Mouse (Mus musculus) myocyte (in vitro differentiated cells): ENCODE data around the gene Stxbp1.

Source experiments
- CEBPB ChIP-seq: IDR thresholded peaks from 2 replicates; pipeline ENCODE4 v1.6.1; 2011; ENCODE audit warnings: mild to moderate bottlenecking, moderate library complexity; ENCODE audit not compliant: poor library complexity, insufficient read depth, severe bottlenecking
- E2F4 ChIP-seq: IDR thresholded peaks from one replicate; pipeline ENCODE4 v1.6.1; 2011; ENCODE audit warnings: mild to moderate bottlenecking, control low read depth, moderate library complexity; ENCODE audit not compliant: insufficient read depth
- POLR2A ChIP-seq: IDR thresholded peaks from one replicate; pipeline ENCODE4 v1.6.1; 2011; ENCODE audit warnings: low read depth, mild to moderate bottlenecking, control low read depth, moderate library complexity; ENCODE audit not compliant: insufficient read length
- POLR2AphosphoS2 ChIP-seq: IDR thresholded peaks from one replicate; pipeline ENCODE4 v1.6.1; 2011; ENCODE audit warnings: low read depth, control low read depth; ENCODE audit not compliant: insufficient read length
- REST ChIP-seq: IDR thresholded peaks from one replicate; pipeline ENCODE4 v1.6.1; 2011; ENCODE audit warnings: mild to moderate bottlenecking, control low read depth, moderate library complexity; ENCODE audit not compliant: insufficient read depth, insufficient read length
- TCF3 ChIP-seq: IDR thresholded peaks from one replicate; pipeline ENCODE4 v1.6.1; 2011; ENCODE audit warnings: low read depth, control low read depth; ENCODE audit not compliant: insufficient read length
- USF1 ChIP-seq: IDR thresholded peaks from one replicate; pipeline ENCODE4 v1.6.1; 2011; ENCODE audit warnings: low read depth, mild to moderate bottlenecking, control low read depth, moderate library complexity

- TF ChIP-seq CEBPB (no peak), USF1 (no peak), POLR2A (no peak), POLR2AphosphoS2 (no peak), E2F4 (no peak), REST (no peak), TCF3 (no peak)
These were observed 78.3 kb downstream of the Stxbp1 start for GRCm38 (mm10) chr2:32768661-32769285.
